Mouse (Mus musculus): ENCODE results near the gene Gfap.

Gfap gene

GRCm38 (mm10) chr11:102900763-102901162 lies at the start of gene Gfap:
TSS of gene Gfap (minus strand) at chr11:102900912.
- DNase-seq (ENCODE audit: low spot score in 2 of 2): peak; percentile 59 to 74

- peak in 1 of 2 experiments; percentile 40 for DNase-seq (ENCODE audit: low spot score in 2 of 2)
Observed at GRCm38 (mm10) chr11:102948043-102948961, 47.6 kb upstream of the Gfap start.

- DNase-seq (ENCODE audit: low spot score in 2 of 2): no peak
Observed at GRCm38 (mm10) chr11:102946992-102947343, 46.3 kb upstream of the Gfap start.

- DNase-seq (ENCODE audit: low spot score in 2 of 2): peak; percentile 76 to 85
Observed at GRCm38 (mm10) chr11:102946265-102946991, 45.7 kb upstream of the Gfap start, which contains the start of gene C1ql1. TSS of gene C1ql1 (minus strand) at chr11:102946688.

- no peak for DNase-seq (ENCODE audit: low spot score in 2 of 2)
Observed at GRCm38 (mm10) chr11:102945306-102946264, 44.9 kb upstream of the Gfap start.

GRCm38 (mm10) chr11:102941236-102941635 lies 40.5 kb upstream of the Gfap start:
- DNase-seq (ENCODE audit: low spot score in 2 of 2): no peak

GRCm38 (mm10) chr11:102939024-102939675 lies 38.4 kb upstream of the Gfap start:
- no peak for DNase-seq (ENCODE audit: low spot score in 2 of 2)

- no peak for DNase-seq (ENCODE audit: low spot score in 2 of 2)
Observed at GRCm38 (mm10) chr11:102937529-102938182, 36.9 kb upstream of the Gfap start.

GRCm38 (mm10) chr11:102936272-102936671 lies 35.6 kb upstream of the Gfap start:
- no peak for DNase-seq (ENCODE audit: low spot score in 2 of 2)

- DNase-seq (ENCODE audit: low spot score in 2 of 2): no peak
Observed at GRCm38 (mm10) chr11:102930672-102931071, 30.0 kb upstream of the Gfap start.

GRCm38 (mm10) chr11:102925351-102925717 lies 24.6 kb upstream of the Gfap start:
- DNase-seq (ENCODE audit: low spot score in 2 of 2): no peak

- DNase-seq (ENCODE audit: low spot score in 2 of 2): peak; percentile 85 to 92
Observed at GRCm38 (mm10) chr11:102924557-102925350, 24.0 kb upstream of the Gfap start, which contains the start of gene Kif18b. TSS of gene Kif18b (minus strand) at chr11:102925124.

- no peak for DNase-seq (ENCODE audit: low spot score in 2 of 2)
Observed at GRCm38 (mm10) chr11:102921491-102921890, 20.8 kb upstream of the Gfap start.

GRCm38 (mm10) chr11:102918077-102918476 lies 17.4 kb upstream of the Gfap start:
- DNase-seq (ENCODE audit: low spot score in 2 of 2): no peak

- no peak for DNase-seq (ENCODE audit: low spot score in 2 of 2)
Observed at GRCm38 (mm10) chr11:102915380-102915779, 14.7 kb upstream of the Gfap start.

GRCm38 (mm10) chr11:102911376-102911775 lies 10.7 kb upstream of the Gfap start:
- DNase-seq (ENCODE audit: low spot score in 2 of 2): no peak

- DNase-seq (ENCODE audit: low spot score in 2 of 2): no peak
Observed at GRCm38 (mm10) chr11:102903654-102904053, 2.9 kb upstream of the Gfap start.

GRCm38 (mm10) chr11:102902107-102902506 lies 1.4 kb upstream of the Gfap start:
- DNase-seq (ENCODE audit: low spot score in 2 of 2): no peak

- no peak for DNase-seq (ENCODE audit: low spot score in 2 of 2)
Observed at GRCm38 (mm10) chr11:102901199-102901598, 487 bp upstream of the Gfap start.

- DNase-seq (ENCODE audit: low spot score in 2 of 2): no peak
Observed at GRCm38 (mm10) chr11:102898408-102898807, 2.3 kb downstream of the Gfap start.

Measured in urinary bladder, postnatal 36 days (tissue).